Mouse (Mus musculus) CD4-positive, CD25-positive, alpha-beta regulatory T cell, adult 4 months (primary cell): ENCODE data around the gene Tmem245. TPM values are rescaled to one million over a fixed set of nuclear protein-coding genes. Genes with fewer than 3 reads are reported as not detected.

Source experiments
- ATAC-seq: one replicate; pipeline ENCODE4 v1.8.0; 2017
- polyA plus RNA-seq, 2 experiments: library from polyadenylated mRNA; unstranded; fragments of 100-300 nt; shearing (Covaris generic); gene quantifications; one replicate each; pipeline ENCODE4 v1.2.1; 2017

The Tmem245 gene
- polyA plus RNA-seq, 2 experiments from 2014 or later = 5.7 to 6.7 TPM

DNA sequence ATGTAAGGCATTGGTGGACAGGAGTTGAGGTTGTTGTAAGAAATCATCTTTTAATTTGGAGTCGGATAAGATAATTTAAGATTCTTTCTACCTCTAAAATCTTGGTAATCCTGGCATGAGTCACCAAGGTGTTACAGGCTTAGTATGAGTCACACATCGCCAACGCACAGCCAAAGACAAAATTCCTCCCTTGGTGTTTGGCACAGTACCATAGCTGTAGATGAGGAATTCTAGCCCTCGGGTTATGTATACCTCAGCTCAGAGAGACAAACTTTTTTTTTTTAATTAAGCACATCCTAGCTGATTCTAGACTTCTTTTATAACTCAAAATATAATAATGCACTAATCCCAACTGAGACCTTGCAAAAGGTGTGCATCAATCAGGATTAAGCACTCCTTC, 83.2 kb downstream of the Tmem245 start:
- no peak for ATAC-seq

DNA sequence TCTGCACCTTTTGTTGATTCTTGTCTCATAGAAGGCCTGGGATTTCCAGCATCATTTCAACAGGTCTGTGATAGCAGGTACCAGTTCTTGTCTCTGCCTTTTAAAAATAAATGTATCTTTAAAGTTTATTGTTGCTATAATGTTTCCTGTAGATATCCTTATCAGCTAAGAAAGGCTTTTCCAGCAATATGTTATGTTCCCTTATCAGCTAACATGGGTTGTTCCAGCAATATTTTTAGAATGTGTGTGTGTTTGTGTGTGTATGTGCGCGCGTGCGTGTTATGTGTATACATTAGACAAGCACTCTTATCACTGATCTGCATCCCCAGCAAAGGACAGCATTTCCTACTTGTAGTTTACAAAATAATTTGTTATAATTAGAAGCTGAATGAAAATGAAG, 85.7 kb downstream of the Tmem245 start:
- no peak for ATAC-seq

- no peak for ATAC-seq
These were observed 88.5 kb downstream of the Tmem245 start for GRCm38 (mm10) chr4:56858733-56859132.

GRCm38 (mm10) chr4:56856371-56856949, 90.8 kb downstream of the Tmem245 start:
- ATAC-seq = no peak

DNA sequence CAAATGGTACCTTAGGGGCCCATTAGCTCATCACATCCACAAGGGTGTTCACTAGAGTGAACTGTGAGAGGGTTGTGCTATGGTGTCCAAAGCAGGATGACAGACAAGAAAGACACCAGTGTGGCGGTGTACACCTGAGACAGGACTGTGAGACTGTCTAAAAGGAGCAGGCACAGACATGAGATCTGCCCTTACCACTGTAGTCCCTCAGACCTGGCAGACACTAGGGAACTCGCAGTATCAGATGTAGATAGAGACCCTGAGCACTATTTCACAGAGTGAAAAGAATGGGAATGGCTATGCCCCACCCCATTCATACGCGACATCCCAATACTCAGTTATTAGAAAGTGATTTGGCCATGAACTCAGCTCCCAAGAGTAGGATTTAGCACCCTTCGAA, 91.3 kb downstream of the Tmem245 start:
- no peak for ATAC-seq

GRCm38 (mm10) chr4:56850724-56851123, 96.5 kb downstream of the Tmem245 start:
- ATAC-seq = no peak

DNA sequence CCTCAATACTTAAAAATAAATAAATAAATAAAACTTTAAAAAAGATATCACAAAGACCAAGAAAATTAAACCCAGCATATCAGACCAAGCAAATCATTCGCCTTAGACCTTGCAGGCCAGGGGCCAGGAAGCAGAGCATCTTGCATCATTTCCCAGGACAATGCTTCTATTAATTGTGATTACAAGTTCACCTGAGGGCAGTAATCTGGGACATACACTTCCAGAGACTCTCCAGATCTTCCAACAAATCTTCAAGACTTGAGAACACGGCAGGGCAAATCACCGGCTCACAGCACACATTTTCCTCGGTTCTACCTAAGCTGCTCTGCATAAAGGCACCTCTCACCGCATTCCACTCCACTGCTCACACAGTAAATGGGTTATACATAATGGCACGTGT, 99.2 kb downstream of the Tmem245 start:
- no peak for ATAC-seq

DNA sequence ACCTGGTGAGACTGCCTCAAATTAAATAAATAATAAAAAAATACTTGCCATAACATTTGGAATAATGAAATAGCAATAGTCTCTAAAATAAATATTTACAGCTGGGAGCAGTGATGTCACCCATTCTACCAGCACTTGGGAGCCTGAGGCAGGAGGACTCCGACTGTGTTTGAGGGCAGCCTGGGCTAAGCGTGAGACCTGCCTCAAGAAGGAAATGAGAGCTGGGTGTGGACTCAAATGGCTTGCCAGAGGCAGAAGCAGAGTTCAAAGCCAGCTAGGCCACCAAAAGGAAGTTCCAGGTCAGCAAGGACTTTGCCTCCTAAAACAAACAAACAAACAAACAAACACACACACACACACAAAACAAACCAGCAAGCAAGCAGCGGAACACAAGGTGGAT, 99.8 kb downstream of the Tmem245 start:
- no peak for ATAC-seq

DNA sequence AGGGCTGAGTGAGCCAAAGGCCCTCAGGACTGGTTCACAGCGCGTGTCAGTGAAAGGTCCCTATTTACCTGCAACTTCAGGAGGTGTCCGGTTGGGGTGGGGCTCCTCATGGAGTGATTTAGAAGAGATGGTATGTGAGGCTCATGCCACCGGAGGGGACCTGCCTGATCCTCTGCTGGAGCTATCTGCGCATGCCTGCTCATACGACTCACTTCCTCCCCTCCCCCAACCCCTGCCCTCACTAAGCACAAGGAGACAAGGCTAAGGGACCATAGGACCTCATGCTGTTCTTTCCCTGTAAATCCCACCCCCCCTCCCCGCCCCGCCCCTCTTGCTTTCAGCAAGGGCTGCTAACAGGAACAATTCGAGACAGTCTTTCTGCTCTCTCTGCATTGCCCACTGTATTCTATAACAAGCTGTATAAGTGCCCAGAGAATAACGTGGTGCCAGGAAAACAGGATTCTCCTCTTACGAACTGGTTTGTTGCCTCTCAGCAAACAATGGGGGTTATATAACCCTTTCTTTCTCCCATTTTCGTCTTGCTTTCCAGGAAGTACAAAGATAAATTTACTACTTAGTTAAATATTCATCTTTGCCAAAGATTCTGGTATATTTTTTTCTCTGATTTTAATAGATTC, 101.2 kb downstream of the Tmem245 start:
- ATAC-seq = no peak

DNA sequence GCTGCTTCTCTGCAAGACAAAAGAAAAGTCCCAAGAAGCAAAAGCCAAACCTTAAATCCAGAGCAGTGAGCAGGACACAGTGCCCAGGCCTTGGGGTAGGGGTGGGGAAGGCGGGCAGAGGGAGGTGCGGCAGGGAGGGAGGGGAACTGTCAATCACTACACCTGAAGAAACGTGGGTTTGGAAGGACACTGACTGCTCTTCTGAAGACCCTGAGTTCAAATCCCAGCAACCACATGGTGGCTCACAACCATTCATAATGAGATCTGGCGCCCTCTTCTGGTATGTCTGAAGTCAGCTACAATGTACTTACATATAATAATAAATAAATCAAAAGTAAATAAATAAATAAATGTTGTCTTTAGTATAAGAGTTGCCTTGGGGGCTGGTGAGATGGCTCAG, 102.3 kb downstream of the Tmem245 start:
- no peak for ATAC-seq

GRCm38 (mm10) chr4:56843963-56844362, 103.3 kb downstream of the Tmem245 start:
- no peak for ATAC-seq

GRCm38 (mm10) chr4:56842501-56842900, 104.7 kb downstream of the Tmem245 start:
- ATAC-seq = no peak

DNA sequence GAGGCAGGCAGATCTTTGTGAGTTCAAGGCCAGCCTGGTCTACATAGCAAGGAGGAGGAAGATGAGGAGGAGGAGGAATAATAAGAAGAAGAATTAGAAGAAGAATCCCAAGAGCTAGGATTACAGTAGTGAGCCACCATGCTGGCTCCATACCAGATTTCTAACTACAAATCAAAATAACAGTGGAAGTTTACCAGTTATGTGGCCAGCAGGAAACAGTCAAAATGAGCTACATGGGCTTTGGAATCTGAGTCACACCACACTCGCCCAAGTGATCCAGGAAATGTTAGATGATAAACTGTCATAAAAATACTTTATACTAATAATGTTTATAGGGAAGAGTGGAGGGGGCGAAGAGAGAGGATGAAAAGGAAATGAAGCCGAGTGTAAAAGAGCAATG, 106.9 kb downstream of the Tmem245 start:
- ATAC-seq = no peak

DNA sequence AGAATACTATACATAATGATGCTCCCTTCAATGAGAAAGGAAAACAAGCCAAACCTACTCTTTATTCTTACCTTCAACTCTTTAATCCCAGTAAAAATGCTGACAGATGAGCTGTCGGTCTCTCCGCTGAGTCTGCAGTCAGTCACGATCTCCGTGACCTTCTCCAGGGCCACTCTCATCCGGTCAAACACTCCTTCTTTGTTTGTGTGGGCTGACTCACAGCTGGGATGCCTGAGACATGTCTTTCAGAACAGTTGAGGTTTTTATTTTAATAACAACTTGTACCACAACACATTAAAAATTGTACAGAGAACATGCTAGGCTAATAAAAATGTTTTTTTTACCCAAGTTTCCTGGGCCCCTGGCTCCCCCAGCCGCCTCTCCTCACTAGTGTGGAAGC, 109.6 kb downstream of the Tmem245 start:
- no peak for ATAC-seq

DNA sequence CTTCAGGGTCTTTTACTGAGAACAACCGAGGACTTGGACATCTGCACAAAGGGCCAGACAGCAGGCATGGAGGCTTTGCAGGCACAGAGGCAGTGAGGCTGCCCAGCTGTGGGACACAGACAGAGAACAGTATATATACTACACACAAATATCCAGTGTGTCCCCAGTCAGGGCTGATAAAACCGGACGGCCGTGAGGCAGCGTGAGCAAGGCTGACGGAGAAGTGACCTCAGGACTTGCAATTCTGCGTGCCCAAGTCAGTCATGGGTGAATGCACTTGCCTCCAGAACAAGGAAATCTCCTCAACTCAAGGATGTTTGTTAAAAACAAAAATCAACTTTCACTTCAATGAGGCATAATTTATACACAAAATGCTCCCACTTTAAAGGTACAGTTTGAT, 115.2 kb downstream of the Tmem245 start:
- ATAC-seq = no peak

DNA sequence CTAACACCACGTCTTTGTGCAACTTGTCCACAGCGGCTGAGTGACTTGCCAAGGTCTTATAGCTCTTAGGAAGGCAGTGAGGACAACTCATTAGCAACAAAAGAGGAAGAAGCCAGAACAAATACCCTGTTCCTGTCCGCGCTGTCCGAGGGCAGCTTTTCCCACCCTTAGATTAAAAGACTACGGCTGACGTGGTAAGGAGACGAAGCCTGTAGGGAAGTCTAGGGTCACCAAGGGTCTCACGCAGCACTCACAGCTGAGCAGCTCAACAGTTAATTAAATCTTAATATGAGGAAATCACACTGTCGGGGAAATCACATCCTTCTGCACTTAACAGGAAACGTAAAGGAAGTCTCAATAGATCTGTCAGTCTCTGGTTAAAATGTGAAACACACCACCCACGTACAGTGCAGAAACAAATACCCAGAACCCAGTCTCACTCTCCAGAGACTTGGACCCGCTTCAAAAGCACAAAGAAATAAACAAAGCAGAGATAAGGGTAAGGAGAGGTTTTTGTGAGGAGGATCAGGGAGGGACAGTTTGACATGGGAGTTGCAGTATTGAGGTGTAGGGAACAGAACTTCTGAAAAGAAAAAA, 116.1 kb downstream of the Tmem245 start:
- ATAC-seq = peak; percentile 89

DNA sequence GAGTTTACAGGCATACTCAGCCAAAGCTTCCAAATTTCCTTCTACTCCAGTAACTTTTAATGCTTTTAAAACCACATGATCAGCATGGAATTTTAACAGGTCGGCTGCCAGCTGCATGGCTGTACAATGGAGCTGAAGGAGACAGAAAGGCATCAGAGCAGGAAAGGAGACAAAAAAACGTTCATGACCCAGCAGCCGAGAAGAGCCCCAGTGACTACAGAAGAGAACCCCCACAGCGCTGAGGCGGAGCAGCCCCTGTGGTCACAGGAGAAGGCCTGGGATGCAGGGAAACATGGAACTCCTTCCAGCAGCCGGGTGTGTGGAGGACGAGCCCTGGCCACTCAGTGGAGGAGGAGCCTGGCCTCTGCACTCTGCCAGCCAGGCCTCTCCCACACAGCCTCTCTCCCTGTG, 117.7 kb downstream of the Tmem245 start:
- no peak for ATAC-seq

- ATAC-seq = no peak
These were observed 118.3 kb downstream of the Tmem245 start for GRCm38 (mm10) chr4:56828932-56829331.

DNA sequence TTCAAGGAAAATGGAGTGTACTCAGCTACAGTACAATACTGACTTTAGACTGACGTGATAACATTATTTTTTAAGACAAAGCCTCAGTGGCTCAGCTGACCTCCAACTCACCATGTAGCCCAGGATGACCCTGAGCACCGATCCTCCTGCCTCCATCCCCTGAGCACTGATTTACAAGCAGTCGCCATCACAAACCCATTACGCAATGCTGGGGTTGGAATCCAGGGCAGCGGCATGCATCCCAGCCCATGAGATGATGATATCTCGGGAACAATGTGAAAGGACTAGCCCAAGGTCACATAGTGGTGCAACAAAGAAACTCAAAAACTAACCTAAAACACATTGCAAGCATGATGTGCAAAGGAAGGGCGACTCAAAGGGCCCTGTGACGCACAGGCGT, 123.0 kb downstream of the Tmem245 start:
- ATAC-seq = no peak

GRCm38 (mm10) chr4:56820017-56820550, 127.2 kb downstream of the Tmem245 start:
- peak; percentile 56 for ATAC-seq
